Mouse (Mus musculus) urinary bladder, adult 2 months (tissue): ENCODE data around the gene Pde8b. TPM values are rescaled to one million over a fixed set of nuclear protein-coding genes. Genes with fewer than 3 reads are reported as not detected.

Source experiments
- DNase-seq: peaks from one replicate; pipeline ENCODE4 v3.0.0; 2022; ENCODE audit warnings: low spot score
- polyA plus RNA-seq: library from polyadenylated mRNA; depleted of rRNA; stranded (reverse); fragments of >200 nt; gene quantifications from 2 replicates; pipeline ENCODE4 v1.2.3, GENCODE M21; 2012; rRNA removed

Gene Pde8b
- polyA plus RNA-seq, result 2.1 TPM in 2 replicates

DNA sequence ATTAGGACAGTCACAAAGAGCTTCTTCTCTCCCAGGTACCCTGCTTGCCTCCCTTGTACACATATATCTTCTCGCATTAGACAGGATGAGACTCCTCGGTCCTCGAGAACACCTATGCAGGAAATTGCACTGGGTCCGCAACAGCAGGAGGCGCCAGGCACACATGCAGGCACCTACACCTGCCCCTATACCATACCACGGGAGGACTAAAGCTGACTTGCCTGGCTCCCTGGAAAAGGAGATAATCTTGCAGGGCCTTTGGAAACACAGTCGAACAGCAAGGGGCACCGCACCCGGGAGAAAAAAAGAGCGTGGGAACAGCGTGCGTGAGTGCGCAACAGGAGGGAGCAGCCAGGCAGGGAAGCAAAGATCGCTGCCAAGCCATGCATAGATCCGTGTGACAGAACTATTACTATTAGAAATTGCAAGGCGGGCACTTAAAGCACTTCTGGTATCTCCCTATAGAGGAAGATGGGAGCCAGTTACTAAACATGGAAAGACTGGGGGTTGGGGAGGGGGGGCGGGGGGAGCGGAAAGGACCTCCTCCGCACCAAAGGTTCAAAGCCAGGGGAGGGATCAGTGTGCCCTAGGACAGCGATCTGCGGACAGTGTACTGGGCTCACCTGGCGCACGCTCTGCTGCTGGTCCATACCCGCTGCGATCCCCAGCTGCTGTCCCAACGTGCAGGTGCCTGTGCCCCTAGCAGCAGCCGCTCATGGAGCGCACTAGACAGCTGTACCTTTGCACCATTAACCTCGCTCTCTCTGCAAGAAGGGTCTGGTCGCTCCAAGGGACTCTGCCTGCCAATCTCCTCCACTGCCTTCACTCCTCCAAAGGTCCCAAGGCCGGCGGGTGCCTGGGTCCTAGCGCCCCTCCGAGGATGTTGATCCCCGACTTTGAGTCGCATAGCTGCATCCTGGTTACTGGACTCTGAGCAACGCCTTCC, at the start of gene Pde8b:
Gene Pde8b, minus strand, starts transcription at position 826 of the 946 bp plus-strand sequence.
- DNase-seq, result peak; percentile 23

GRCm38 (mm10) chr13:95291983-95292382, 41.8 kb upstream of the Pde8b start:
- no peak for DNase-seq

DNA sequence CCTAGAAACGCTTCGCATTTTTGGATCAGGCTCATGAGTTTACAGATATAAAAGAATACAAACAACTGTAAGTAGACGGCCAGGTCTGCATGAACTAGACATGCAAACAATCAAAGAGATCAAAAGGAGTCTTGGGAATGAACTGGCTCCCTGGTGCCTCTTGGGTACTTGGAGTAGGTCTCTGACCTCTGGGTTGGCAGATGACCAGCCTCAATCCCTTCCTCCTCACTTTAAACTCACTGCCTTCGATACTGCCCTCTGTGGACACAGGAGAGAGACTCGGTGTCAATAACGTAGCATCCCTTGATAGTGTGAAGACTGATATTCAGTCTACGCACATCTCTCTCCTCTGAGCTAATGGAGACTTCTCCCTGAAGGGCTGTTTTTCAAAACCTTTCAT, 37.9 kb upstream of the Pde8b start:
- no peak for DNase-seq

DNA sequence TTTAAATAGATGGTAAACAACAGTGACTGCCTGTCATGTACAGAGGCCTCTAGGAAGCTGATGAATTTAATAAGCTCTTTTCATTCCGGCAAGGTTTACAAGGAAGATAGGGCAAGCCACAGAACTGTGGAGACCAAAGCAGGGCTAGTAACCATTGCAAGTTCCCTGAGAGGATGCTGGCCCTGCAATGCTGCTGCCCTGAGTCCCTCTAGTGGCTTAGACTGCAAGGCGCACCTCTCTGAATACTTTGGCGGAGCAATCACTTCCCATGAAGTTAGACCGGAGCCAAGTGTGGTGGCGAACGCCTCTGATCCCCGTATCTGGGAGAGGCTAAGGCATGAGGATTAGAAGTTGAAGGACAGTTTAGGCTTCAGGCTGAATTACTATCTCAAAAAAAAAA, 36.9 kb upstream of the Pde8b start:
- no peak for DNase-seq

DNA sequence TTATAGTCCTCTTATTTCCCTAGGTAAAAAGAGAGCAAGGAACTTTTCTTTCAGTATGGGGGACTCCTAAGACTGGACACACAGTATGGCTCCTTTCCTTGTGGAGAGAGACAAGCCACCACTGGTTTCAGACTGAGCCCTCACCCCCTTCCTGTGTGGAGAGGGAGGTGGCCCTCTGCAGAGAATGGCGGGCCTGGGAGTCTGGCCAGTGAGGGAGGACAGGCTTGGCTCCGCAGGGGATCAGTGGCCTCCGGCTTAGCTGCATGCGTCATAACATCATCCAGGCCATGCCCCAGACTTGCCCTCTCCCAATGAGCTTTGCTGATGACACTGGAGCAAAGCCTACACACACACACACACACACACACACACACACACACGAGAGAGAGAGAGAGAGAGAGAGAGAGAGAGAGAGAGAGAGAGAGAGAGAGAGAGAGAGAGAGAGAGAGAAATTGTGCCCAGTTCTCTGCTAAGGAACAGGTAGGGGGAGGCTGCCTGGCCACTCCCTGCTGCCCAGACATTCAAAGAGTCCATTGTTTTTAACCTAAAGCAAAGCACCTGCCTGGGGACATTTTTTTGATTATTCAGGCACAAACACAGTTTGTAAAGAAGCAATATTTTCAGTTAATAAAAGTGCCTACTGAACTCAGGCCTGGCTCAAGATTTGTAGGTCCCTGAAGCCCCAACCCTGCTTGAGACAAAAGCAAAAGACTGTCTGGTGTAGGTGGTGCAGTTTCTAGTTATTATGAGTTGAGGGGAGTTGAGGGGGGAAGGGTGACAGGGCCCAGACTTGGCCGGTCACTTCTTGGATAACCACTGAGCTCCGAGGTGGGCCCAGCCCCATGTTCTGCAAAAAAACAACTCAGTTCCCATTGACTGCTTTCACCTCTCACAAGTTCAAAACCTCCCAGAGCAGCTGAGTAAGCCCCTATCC, 31.9 kb upstream of the Pde8b start:
- DNase-seq, result no peak

DNA sequence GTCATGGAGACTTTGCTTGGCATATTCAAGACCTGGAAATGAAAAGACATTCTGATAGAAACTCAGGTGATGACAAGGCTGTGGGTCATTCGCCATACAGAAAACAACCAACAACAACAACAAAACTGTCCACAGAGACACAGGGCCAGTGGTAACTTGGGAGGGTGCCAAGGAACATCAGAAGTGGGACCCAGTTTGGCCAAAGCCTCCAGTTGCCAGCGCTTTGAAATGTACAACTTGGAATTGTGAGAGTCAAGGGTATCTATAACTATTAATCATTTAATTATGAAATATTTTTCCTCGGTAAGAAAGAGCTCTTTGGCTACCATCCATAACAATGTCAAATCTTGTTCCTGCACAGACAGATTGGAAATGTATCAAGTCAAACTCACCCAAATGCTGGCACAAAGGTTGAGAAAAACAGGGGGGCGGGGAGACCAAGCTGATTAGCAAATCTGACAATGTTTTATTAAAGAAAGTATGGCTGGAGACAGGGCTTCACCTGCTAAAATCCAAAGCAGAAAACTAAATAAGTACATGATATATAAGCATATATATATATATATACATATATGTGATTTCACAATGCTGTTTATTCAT, 28.4 kb upstream of the Pde8b start:
- DNase-seq, result no peak

- DNase-seq, result no peak
These were observed 14.6 kb upstream of the Pde8b start for GRCm38 (mm10) chr13:95264691-95265090.

DNA sequence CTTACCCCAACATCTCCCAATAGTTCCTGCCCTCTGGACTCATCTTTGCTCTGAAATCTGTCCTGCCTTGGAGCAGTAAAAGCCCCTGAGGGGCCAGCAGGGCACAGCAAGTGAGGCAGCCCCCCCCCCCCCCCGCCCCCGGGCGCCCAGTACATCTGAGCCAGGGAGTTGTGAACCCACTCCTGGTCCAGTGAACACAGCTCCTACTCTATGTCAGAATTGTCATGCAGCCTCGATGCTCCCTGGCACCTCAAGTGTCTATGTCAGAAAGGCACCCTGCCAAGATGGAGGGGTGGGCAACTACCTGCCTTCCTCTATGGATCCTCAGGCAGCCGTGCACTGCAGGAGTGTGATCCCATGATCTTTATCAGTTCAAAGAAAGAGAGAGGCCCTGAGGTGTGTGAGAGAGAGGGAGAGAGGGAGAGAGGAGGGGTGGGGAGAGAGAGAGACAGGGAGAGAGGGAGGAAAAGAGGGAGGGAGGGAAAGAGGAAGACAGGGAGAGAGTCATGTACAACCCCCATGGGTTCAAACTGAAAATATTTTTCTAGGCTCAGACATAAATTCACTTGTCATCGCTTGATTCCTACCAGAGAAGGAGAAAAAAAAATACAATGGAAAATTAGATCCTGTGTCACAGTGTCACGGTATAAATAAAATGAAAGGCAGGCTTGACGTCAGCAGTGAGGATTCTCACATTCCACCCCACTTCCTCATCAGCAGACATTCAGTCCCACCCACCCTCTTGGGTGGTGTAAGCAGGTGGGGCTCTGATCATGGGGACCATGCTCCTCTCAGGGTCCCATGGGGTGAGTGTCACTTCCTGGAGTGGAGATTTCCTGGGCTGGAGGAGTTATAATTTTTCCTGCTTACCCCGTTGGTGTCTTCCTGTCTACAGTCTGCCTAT, 11.0 kb upstream of the Pde8b start:
- no peak for DNase-seq

GRCm38 (mm10) chr13:95260391-95260790, 10.3 kb upstream of the Pde8b start:
- DNase-seq, result no peak

DNA sequence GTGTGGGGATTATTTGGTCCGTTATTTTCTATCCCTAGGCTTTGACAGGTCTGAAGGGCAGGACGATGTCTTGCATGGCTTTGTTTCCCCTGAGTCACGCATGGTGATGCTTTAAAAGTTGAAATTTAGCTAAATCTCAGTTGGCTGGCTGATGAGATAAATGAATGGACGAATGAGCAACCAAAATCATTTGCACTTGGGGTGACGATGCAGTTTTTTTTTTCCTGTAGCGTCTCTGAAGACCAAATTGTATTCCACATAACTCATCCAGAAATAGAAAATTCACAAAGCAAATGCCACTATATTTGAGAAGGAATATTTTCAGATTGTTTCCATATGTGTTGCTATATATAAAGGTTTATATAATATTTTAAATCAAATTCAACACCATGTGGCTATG, 6.9 kb upstream of the Pde8b start:
- DNase-seq, result no peak

DNA sequence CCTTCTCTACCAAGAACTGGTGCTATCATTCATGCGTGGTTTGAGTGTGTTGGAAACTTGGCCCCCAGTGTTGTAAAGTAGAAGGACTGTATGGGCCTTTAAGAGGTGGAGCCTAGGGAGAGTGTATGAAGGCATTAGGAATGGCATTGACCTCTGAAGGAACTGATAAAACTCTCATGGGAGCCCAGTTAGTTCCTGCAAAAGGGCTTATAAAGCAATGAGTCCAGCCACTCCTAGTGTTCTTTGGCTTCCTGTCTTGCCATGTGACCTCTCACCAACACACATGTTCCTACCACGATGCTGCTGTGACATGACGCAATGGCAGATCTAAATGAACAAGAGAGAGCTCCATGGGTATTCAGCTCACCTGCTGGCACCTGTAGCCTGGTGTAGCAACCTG, 4.9 kb upstream of the Pde8b start:
- no peak for DNase-seq

DNA sequence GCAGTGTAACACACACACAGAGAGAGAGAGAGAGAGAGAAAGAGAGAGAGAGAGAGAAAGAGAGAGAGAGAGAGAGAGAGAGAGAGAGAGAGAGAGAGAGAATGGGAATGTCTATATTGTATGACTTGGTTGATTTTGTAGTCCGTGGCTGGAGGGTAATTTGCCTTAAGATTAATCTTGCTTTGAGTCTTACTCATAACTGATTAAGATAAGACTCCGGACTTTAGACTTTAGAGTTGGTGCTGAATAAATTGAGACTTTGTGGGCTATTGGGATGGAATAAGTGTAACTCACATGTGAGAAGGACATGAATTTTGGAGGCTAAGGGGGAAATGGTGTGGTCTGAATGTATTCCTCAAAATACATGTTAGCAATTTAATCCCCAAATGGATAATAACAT, 7.1 kb downstream of the Pde8b start:
- DNase-seq, result no peak

DNA sequence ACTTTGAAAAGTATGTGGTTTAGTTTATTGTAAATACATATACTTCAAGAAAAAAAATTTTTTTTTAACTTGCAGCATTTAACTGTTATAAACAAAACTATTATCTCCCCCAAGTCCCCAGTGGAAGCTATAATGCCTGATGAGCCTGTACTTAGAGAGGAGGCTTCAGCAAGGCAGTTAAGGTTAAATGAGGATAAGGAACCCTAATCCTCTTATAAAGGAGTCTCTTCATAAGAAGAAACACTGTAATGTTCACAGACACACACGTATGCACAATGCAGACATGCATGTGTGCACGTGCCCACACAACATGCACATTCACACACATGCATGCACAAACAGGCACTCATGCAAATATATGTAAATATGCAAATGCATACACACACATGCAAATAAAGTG, 12.6 kb downstream of the Pde8b start:
- DNase-seq, result no peak

DNA sequence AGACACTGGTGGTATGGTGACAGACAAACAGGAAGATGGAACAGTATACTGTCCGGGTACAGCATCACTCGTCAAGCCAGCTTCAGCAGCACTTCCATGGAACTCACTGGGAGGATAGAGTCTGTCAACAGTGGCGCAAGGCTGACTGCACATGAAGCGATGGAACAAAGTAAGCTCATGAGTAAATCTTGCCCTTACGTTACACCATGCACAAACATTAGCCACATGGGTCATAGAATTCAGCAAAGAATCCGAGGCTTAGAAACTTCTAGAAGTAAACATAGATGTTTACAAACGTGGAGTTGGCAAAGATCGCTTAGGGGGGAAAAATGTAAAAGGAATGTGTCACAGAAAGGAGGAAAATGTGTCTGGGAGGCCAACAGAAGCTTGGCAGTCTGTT, 14.9 kb downstream of the Pde8b start:
- no peak for DNase-seq

DNA sequence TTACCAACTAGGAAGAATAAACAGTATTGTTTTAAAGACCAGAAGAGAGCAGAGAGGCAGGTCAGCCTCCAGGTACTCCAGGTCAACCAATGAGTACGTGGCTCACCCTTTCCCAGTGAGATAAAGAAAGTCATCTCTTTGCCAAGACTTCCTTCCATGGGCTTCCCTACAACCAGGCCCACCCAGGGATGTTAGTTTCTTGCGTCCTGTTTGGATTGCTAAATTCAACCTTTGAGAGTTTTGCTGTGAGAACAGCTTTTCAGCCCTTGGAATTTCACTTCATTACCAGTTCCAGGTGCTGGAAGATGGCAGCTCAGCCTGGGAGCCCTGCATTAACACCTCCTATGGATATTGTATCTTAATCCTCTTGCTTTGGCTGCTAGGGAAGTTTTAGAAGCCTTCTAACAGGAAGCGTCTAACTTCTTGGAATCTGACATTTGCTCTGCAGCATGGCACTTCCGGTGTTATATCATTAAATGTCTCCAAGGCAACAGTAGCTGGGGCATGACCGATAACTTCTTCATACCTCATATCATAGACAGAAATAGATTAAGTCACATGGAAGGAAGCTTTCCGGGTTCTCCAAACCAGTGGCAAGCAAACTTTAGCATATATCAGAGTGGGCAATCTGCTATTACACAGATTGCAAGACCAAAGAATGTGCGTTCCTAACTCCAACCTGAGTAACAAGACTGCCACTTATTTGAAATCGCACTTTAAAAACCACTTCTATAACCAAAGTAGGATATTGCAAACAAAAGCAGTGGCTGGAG, 18.6 kb downstream of the Pde8b start:
- no peak for DNase-seq

- DNase-seq, result no peak
These were observed 19.8 kb downstream of the Pde8b start for GRCm38 (mm10) chr13:95230326-95230725.

DNA sequence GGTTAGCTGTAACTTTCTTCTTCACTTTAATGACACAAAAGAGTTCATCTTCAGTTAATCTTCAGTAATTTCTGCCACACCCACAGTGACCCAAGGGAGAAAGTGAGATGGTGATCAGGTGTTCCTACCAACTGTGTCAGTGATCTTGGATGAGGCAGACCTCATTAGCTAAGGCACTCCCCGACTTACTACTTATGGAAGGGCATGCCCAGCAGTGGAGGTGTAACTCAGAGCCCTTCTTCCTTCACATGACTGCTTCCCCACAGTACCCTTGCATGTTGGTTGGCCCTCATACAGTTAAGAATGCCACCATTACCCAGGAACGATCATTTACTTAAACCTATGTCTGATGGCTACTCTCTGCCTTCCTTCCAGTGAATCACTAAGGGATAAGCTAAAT, 25.6 kb downstream of the Pde8b start:
- no peak for DNase-seq

- no peak for DNase-seq
These were observed 26.7 kb downstream of the Pde8b start for GRCm38 (mm10) chr13:95223427-95223772.

GRCm38 (mm10) chr13:95222569-95223426, 27.3 kb downstream of the Pde8b start:
- peak; percentile 22 for DNase-seq
